Mouse (Mus musculus): Measurements from ENCODE around the gene Gpam.

The Gpam gene

DNA sequence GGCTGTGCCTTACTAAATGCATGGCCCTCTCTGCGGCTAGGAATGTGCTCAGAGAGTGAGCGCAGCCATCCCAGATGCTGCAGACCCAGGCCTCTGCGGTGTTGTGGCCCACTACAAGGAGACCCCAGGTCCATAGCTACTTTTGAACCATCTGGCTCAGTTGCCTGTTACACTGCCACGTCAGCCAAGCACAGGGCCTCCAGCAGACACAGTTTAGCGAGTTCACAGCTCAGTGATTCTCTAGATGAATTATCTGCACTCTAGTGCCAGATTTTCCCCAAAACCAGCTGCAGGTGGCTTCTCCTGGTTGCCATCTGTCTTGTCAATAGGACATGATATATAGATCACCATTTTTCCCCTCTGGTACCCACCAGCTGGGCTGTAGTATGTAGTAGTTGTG lies 69.6 kb downstream of the Gpam start:
- no peak for DNase-seq

DNA sequence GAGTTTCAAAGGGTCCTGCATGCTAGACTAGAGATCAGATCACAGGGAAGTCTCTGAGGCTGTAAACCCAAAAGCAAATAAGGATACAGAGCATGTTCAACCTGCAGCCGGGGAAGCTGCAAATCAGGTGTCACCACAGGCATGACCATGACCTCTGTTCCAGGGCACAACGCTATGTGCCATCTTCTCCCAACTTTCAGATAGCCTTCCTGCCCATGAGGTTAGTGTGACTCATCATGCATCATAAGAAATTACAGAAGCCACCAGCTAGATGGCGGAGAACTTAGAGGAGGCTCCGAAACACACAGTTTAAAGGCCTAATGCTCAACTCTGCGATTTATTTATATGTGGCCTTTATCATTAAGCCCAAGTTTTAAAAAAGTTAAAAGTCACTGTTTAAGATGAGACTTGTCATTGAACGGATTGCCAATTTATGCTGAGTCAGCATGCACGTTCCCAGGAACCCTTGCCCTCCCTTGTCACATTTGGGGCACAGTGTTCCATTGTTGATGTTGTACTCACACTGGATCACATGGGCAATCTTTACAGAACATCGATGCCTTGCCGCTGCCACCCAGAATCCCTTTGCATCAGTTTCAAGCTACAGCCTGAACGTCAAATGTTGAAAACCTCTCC lies 71.3 kb downstream of the Gpam start:
- no peak for DNase-seq

GRCm38 (mm10) chr19:55053163-55053562 lies 73.9 kb downstream of the Gpam start:
- DNase-seq = no peak

GRCm38 (mm10) chr19:55037406-55037805 lies 89.6 kb downstream of the Gpam start:
- no peak for DNase-seq

DNA sequence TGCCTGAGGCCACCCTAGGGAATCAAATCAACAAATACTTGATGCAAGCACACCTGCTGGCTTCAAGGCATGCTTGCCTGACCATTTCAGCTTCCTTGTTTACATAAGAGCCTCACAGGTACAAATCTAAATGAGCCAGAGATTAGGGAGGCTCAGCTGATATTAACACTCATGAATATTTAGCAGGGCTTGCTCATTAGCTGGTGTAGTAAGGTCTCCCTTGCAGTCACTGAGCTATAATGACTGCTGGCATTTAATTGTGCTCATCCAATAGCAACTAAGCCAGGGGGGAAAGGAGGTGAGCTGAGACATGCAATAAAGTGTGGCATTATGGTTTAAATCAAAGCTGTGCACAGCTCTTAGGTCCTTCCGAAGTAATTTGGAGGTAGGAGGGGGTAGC lies 108.2 kb downstream of the Gpam start:
- no peak for DNase-seq
